Mouse (Mus musculus): ENCODE measurements around the gene Gabrr3. TPM values are rescaled to one million over a fixed set of nuclear protein-coding genes. Genes with fewer than 3 reads are reported as not detected.
"Not testable (repeated sequence)": the region's sequence is repeated elsewhere in the genome, so short reads cannot be mapped to it uniquely, and the experiment has no call there.

Gene Gabrr3
- polyA plus RNA-seq, 1 experiment from 2014 or later, result not detected

DNA sequence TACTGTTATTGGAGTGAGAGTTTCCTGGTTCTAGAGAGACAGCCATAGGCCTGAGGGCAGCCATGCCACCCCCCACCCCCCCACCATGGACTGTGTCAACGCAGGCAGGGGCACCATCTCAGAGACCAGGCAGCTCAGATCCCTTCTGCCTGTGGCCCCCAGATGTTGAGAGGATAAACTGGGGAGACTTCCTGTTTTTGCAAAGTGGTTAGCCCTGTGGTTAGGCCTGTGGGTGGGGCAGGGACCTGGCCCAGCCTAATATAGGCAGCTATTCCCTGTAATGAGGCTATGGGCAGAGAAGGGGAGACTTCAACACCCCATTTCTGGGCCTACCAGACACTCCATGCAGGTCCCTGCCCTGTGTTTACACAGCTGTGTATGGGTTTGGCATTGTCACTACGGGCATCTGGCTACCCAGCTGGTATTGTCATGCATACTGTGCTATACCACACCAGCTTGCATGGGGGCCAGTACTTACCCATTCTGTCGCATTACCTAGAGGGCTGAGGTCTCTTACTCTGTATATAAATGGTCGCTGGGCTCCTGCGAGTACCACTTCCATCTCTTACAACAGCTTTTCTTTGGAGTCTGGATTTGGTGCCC, 52.2 kb downstream of the Gabrr3 start:
- H3K4me1 ChIP-seq (ENCODE audit: control insufficient read depth, insufficient read depth, low read length); H3K27ac ChIP-seq (ENCODE audit: low read length); H3K27me3 ChIP-seq (ENCODE audit: control insufficient read depth, insufficient read depth, low read length); H3K9me3 ChIP-seq (replicated peaks; ENCODE audit: control insufficient read depth, low read length); H3K9ac ChIP-seq (ENCODE audit: low read length); H3K4me2 ChIP-seq (ENCODE audit: low read depth, low read length); H3K36me3 ChIP-seq (ENCODE audit: control insufficient read depth, insufficient read depth); H3K4me3 ChIP-seq (ENCODE audit: low read length): not testable (repeated sequence)
- WGBS, result 70% methylated on average over 4 of the region's 5 CpGs
- ATAC-seq (replicated peaks; ENCODE audit: extremely low read depth, insufficient read depth, low FRiP score), result peak; percentile 45

DNA sequence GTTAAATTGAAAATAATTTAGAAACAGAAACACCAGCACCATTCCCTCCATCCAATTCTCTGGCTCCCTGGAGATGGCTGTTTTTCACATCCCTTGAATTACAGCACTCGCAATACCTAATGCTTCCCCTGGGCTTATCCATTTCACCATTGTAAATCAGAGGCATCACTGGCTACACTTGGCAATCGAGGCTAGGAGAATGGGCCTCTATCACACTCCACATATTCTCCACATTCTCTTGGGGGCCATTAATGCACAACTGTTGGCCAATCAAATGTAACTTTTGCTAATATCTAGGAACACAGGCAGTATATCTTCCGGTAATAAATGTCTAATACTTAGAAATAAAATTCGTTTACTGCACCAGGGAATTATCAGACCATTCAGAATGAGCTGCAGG, 56.4 kb downstream of the Gabrr3 start:
- no peaks in the 10 kb centered on the region for H3K36me3 ChIP-seq (ENCODE audit: control insufficient read depth, insufficient read depth)
- no peak overlapping the region for H3K27ac ChIP-seq (ENCODE audit: low read length)
- H3K4me1 ChIP-seq (ENCODE audit: control insufficient read depth, insufficient read depth, low read length), result no peaks in the 10 kb centered on the region
- WGBS, result 77% methylated on average over 4 of the region's 4 CpGs
- H3K9ac ChIP-seq (ENCODE audit: low read length), result no peak overlapping the region
- no peaks in the 10 kb centered on the region for H3K27me3 ChIP-seq (ENCODE audit: control insufficient read depth, insufficient read depth, low read length)
- no peak overlapping the region for H3K4me3 ChIP-seq (ENCODE audit: low read length)
- H3K9me3 ChIP-seq (replicated peaks; ENCODE audit: control insufficient read depth, low read length), result peaks cover 3% of the 10 kb centered on the region; the same call in 1 of the 2 replicates
- ATAC-seq (replicated peaks; ENCODE audit: extremely low read depth, insufficient read depth, low FRiP score), result no peak
- H3K4me2 ChIP-seq (ENCODE audit: low read depth, low read length), result no peak overlapping the region

DNA sequence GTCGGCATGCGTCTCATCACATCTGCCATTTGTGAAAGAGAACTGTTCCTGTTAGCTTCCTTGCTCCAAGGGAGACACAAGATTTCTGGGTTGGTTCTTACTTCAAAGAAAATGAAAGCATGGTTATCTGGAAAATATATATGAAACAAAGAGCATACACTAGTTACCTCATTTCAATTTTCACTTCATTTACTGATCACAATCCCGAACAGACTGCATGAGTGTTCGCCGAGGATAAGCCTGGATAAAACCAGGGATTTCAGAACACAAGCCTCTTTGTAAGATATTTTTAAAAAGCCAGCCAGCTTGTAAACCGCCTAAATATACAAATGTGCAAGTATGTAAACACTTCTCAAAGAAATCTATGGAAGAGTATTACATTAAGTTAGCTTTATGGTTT, 56.8 kb downstream of the Gabrr3 start:
- Histone ChIP-seq H3K27me3 (ENCODE audit: control insufficient read depth, insufficient read depth, low read length) (no peaks in the 10 kb centered on the region), H3K27ac (ENCODE audit: low read length) (no peak overlapping the region), H3K9me3 (replicated peaks; ENCODE audit: control insufficient read depth, low read length) (peaks cover 3% of the 10 kb centered on the region; the same call in 1 of the 2 replicates), H3K9ac (ENCODE audit: low read length) (no peak overlapping the region), H3K4me2 (ENCODE audit: low read depth, low read length) (no peak overlapping the region), H3K4me3 (ENCODE audit: low read length) (no peak overlapping the region), H3K4me1 (ENCODE audit: control insufficient read depth, insufficient read depth, low read length) (no peaks in the 10 kb centered on the region), H3K36me3 (ENCODE audit: control insufficient read depth, insufficient read depth) (no peaks in the 10 kb centered on the region)
- WGBS, result 83% methylated on average over 6 of the region's 6 CpGs
- ATAC-seq (replicated peaks; ENCODE audit: extremely low read depth, insufficient read depth, low FRiP score), result no peak

DNA sequence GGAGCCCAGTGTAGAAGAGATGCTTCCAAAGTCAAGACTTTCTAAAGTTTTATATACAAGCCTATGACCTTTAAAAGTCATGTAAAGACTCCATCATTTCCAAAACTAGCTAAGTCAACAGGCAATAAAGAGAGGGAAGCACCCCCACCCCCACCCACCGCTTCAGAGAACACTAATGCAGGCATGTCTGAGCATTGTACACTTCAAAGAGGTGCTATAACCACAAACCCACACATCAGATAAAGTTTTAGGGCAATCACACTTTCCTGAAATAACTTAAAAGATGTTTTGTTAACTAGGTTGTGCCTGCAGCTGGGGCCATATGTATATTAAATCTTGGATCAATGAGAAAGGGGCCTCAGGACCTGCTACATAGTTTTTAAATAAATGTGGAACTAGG, 62.7 kb downstream of the Gabrr3 start:
- Histone ChIP-seq H3K9me3 (replicated peaks; ENCODE audit: control insufficient read depth, low read length) (peaks cover 2% of the 10 kb centered on the region; the same call in 1 of the 2 replicates), H3K4me1 (ENCODE audit: control insufficient read depth, insufficient read depth, low read length) (peaks cover 10% of the 10 kb centered on the region), H3K27ac (ENCODE audit: low read length) (no peak overlapping the region), H3K4me2 (ENCODE audit: low read depth, low read length) (no peak overlapping the region), H3K36me3 (ENCODE audit: control insufficient read depth, insufficient read depth) (no peaks in the 10 kb centered on the region), H3K4me3 (ENCODE audit: low read length) (no peak overlapping the region), H3K9ac (ENCODE audit: low read length) (no peak overlapping the region), H3K27me3 (ENCODE audit: control insufficient read depth, insufficient read depth, low read length) (no peaks in the 10 kb centered on the region)
- 75% methylated on average over 1 of the region's 1 CpGs for WGBS
- no peak for ATAC-seq (replicated peaks; ENCODE audit: extremely low read depth, insufficient read depth, low FRiP score)

DNA sequence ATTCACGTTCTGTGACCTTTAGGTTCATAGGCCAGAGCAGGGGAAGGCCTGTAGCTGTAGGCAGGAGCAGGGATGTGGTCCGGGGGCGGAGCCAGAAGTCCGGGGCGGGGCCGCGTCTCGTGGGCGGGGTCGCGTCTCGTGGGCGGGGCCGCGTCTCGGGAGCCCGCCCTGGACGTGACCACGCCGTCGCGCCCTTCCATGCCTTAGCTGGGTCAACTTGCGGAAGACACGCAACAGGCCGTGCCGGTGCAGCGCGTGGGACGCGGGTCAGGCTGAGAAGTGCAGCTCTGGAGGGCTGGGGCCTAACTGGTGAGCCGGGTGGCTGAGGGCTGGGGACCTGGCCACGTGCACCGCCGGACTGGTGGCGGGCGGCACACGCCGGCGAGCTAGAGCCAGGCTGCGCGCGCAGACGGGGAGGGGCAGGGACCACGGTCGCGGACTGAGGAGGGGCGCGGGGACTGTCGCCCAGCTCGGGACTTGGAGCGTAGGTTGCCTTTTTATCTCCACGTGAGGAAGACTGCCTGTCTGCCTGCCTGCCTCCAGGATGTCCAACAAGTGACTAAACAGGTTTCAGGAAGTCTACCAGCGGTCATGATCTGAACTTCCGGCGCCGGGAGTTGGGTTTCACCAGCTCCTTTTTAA, 64.6 kb downstream of the Gabrr3 start, which contains the start of gene Riox2:
Gene Riox2, plus strand, starts transcription at position 139 of the 642 bp plus-strand sequence.
- peaks cover 11% of the 10 kb centered on the region for H3K36me3 ChIP-seq (ENCODE audit: control insufficient read depth, insufficient read depth)
- ATAC-seq (replicated peaks; ENCODE audit: extremely low read depth, insufficient read depth, low FRiP score), result peak; percentile 88
- 1% methylated on average over 56 of the region's 56 CpGs for WGBS
- H3K27ac ChIP-seq (ENCODE audit: low read length), result peak within 1 kb of the TSS; percentile 77
- H3K27me3 ChIP-seq (ENCODE audit: control insufficient read depth, insufficient read depth, low read length), result no peaks in the 10 kb centered on the region
- peak within 1 kb of the TSS; percentile 57 for H3K4me2 ChIP-seq (ENCODE audit: low read depth, low read length)
- no peaks in the 10 kb centered on the region; the same call in 1 of the 2 replicates for H3K9me3 ChIP-seq (replicated peaks; ENCODE audit: control insufficient read depth, low read length)
- peak within 1 kb of the TSS; percentile 77 for H3K4me3 ChIP-seq (ENCODE audit: low read length)
- peak within 1 kb of the TSS; percentile 80 for H3K9ac ChIP-seq (ENCODE audit: low read length)
- H3K4me1 ChIP-seq (ENCODE audit: control insufficient read depth, insufficient read depth, low read length), result peaks cover 10% of the 10 kb centered on the region

DNA sequence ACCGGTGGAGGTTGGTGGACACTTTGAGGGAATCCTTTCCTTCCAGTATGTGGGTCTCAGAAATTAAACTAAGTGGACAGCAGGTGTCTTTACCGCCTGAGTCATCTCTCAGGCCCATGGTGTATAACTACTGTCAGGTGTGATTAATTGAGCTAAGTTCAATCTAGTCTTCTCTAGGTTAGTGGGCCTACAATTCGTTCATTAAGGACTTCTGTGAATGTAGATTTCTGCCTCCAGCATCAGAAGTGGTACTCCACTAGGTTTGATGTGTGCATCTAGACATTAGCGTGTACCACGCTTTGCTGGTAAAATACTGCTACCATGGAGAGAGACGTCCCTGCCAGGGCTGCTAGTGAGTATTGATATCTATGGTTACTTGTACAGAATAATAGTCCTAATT, 65.4 kb downstream of the Gabrr3 start:
- Histone ChIP-seq H3K9ac (ENCODE audit: low read length) (peak overlapping the region; percentile 80), H3K36me3 (ENCODE audit: control insufficient read depth, insufficient read depth) (peaks cover 12% of the 10 kb centered on the region), H3K4me1 (ENCODE audit: control insufficient read depth, insufficient read depth, low read length) (peaks cover 10% of the 10 kb centered on the region), H3K4me3 (ENCODE audit: low read length) (peak overlapping the region; percentile 77), H3K9me3 (replicated peaks; ENCODE audit: control insufficient read depth, low read length) (no peaks in the 10 kb centered on the region; the same call in 1 of the 2 replicates), H3K4me2 (ENCODE audit: low read depth, low read length) (peak overlapping the region; percentile 57), H3K27ac (ENCODE audit: low read length) (no peak overlapping the region), H3K27me3 (ENCODE audit: control insufficient read depth, insufficient read depth, low read length) (no peaks in the 10 kb centered on the region)
- ATAC-seq (replicated peaks; ENCODE audit: extremely low read depth, insufficient read depth, low FRiP score), result no peak
- 48% methylated on average over 6 of the region's 6 CpGs for WGBS

DNA sequence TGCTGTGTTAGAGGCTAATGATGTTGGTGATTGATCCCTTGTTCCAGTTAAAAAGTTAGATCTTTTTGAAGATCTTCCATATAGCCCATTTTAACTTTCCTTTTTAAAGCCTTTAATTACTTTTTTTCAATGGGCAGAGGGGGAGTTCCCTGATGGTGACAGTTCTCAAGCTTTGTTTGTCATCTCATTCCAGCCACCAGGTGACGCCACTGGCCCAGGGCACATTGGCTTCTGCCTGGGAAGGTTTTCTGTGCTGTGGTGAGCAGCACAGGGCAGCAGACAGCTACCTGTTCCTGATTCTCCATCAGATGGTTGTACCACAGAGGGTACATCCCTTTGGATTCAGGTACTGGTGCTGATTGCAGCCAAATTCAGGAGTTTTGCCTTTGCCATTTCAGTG, 67.7 kb downstream of the Gabrr3 start:
- no peak overlapping the region for H3K4me3 ChIP-seq (ENCODE audit: low read length)
- no peak overlapping the region for H3K9ac ChIP-seq (ENCODE audit: low read length)
- no peak overlapping the region for H3K27ac ChIP-seq (ENCODE audit: low read length)
- H3K4me1 ChIP-seq (ENCODE audit: control insufficient read depth, insufficient read depth, low read length), result peaks cover 10% of the 10 kb centered on the region
- peaks cover 24% of the 10 kb centered on the region for H3K36me3 ChIP-seq (ENCODE audit: control insufficient read depth, insufficient read depth)
- WGBS, result 18% methylated on average over 1 of the region's 1 CpGs
- no peak overlapping the region for H3K4me2 ChIP-seq (ENCODE audit: low read depth, low read length)
- ATAC-seq (replicated peaks; ENCODE audit: extremely low read depth, insufficient read depth, low FRiP score), result no peak
- H3K9me3 ChIP-seq (replicated peaks; ENCODE audit: control insufficient read depth, low read length), result no peaks in the 10 kb centered on the region; the same call in 1 of the 2 replicates
- no peaks in the 10 kb centered on the region for H3K27me3 ChIP-seq (ENCODE audit: control insufficient read depth, insufficient read depth, low read length)

DNA sequence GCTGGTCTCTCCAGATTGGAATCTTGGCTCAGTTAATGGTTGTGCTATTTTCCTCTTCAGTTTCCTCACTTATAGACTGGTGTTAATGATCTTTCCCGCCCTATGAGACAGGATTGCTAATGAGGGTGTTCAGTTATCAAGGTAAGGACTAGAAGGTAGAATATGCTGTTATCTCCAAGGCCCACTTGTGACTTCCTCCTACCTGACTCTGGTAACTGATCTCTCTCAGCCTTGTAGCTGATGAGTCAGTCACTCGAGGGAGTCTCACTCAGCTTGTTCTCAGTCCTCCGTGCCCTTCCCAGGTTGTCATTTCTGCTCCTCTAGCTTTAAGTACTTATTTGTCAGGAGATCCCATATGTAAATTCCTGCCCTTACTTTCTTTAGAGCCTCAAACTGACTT, 70.8 kb downstream of the Gabrr3 start:
- WGBS, result 76% methylated on average over 3 of the region's 3 CpGs
- Histone ChIP-seq H3K4me3 (ENCODE audit: low read length) (no peak overlapping the region), H3K4me1 (ENCODE audit: control insufficient read depth, insufficient read depth, low read length) (peaks cover 4% of the 10 kb centered on the region), H3K9ac (ENCODE audit: low read length) (no peak overlapping the region), H3K9me3 (replicated peaks; ENCODE audit: control insufficient read depth, low read length) (no peaks in the 10 kb centered on the region), H3K27ac (ENCODE audit: low read length) (no peak overlapping the region), H3K4me2 (ENCODE audit: low read depth, low read length) (no peak overlapping the region), H3K36me3 (ENCODE audit: control insufficient read depth, insufficient read depth) (peaks cover 29% of the 10 kb centered on the region), H3K27me3 (ENCODE audit: control insufficient read depth, insufficient read depth, low read length) (no peaks in the 10 kb centered on the region)
- ATAC-seq (replicated peaks; ENCODE audit: extremely low read depth, insufficient read depth, low FRiP score), result no peak

DNA sequence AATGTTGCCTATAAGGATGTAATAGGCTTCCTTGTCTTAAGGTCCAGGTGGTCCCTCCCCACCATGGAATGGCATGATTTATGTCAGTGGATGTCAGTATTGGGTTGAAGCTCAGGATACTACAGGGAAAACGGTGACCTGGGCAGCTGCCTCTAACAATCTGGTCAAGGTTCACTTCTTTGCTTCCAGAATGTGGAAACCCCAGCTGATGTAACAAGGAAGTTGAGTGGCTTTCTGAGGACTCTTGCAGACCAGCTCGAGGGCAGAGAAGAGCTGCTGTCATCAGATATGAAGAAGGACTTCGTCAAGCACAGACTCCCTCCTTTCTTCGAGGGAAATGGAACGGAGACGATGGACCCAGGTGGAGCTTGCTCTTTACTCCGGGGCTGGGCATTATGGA, 80.1 kb downstream of the Gabrr3 start:
- Histone ChIP-seq H3K4me3 (ENCODE audit: low read length) (no peak overlapping the region), H3K4me1 (ENCODE audit: control insufficient read depth, insufficient read depth, low read length) (no peaks in the 10 kb centered on the region), H3K27ac (ENCODE audit: low read length) (no peak overlapping the region), H3K9ac (ENCODE audit: low read length) (no peak overlapping the region), H3K4me2 (ENCODE audit: low read depth, low read length) (no peak overlapping the region), H3K9me3 (replicated peaks; ENCODE audit: control insufficient read depth, low read length) (no peaks in the 10 kb centered on the region), H3K27me3 (ENCODE audit: control insufficient read depth, insufficient read depth, low read length) (no peaks in the 10 kb centered on the region), H3K36me3 (ENCODE audit: control insufficient read depth, insufficient read depth) (peaks cover 58% of the 10 kb centered on the region)
- 73% methylated on average over 7 of the region's 7 CpGs for WGBS
- ATAC-seq (replicated peaks; ENCODE audit: extremely low read depth, insufficient read depth, low FRiP score), result no peak

Data from heart, embryonic 16.5 days (tissue).